Mouse (Mus musculus) heart, postnatal 36 days (tissue): ENCODE measurements around the gene Nop2. TPM values are rescaled to one million over a fixed set of nuclear protein-coding genes. Genes with fewer than 3 reads are reported as not detected.

Experiments
- DNase-seq, 2 experiments: peaks; one replicate each; pipeline ENCODE4 v3.0.0; 2021 to 2022
- intact Hi-C: fragments of 180-260 bp; cut with DNase I; formaldehyde crosslinking; loops from one replicate; pipeline ENCODE4 v1.15.1; 2025
- total RNA-seq, 2 experiments: library from RNA; stranded (reverse); gene quantifications; 2 replicates each; pipeline ENCODE4 v1.2.3; 2021

The Nop2 gene
- total RNA-seq, 2 experiments from 2014 or later = 20.3 to 21.0 TPM

GRCm38 (mm10) chr6:125107705-125108104, 24.0 kb upstream of the Nop2 start:
- intact Hi-C loops = no loop called here
- DNase-seq = no peak

GRCm38 (mm10) chr6:125109371-125109770, 22.3 kb upstream of the Nop2 start:
- intact Hi-C loops = no loop called here

GRCm38 (mm10) chr6:125110927-125111326, 20.8 kb upstream of the Nop2 start:
- intact Hi-C loops = no loop called here
- DNase-seq = peak; percentile 32 to 54

More at GRCm38 (mm10) chr6:125109371-125109770, 22.3 kb upstream of the Nop2 start:
- no peak for DNase-seq

GRCm38 (mm10) chr6:125112553-125112952, 19.2 kb upstream of the Nop2 start:
- intact Hi-C loops = no loop called here
- DNase-seq = no peak

DNA sequence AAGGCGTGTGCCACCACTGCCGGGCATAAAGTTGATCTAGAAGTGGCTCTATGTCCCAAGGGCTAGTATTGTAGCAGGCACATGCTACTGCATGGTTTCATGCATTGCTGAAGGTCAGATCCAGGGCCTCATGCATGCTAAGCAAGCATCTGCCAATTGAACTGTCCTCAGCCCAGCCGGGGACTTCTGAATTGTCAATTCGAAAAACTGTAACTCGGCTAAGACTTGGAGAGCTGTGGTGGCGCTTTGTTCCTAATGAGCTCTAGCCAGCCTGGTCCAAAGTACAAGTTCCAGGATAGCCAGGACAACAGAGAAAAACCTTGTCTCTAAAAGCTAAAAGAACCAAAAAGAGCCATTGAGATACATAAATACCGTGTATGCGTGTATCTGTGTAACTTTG, 12.3 kb upstream of the Nop2 start:
- no peak for DNase-seq
- intact Hi-C loops = no loop called here

DNA sequence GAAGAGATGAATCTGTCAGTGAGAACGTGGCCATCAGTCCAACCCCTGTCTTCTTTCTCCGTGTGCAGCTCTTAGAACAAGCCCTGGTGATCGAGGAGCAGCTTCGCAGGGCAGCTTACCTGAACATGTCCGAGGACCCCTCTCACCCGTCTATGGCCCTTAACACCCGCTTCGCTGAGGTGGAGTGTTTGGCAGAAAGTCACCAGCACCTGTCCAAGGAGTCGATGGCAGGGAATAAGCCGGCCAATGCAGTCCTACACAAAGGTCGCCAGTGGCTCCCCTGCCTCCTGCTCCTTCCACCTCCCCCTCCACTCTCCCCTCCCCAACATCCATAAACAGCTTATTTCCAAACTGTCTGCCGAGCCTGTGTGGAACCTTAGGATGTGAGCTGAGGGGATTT, 3.0 kb upstream of the Nop2 start:
- intact Hi-C loops = no loop called here
- no peak for DNase-seq

DNA sequence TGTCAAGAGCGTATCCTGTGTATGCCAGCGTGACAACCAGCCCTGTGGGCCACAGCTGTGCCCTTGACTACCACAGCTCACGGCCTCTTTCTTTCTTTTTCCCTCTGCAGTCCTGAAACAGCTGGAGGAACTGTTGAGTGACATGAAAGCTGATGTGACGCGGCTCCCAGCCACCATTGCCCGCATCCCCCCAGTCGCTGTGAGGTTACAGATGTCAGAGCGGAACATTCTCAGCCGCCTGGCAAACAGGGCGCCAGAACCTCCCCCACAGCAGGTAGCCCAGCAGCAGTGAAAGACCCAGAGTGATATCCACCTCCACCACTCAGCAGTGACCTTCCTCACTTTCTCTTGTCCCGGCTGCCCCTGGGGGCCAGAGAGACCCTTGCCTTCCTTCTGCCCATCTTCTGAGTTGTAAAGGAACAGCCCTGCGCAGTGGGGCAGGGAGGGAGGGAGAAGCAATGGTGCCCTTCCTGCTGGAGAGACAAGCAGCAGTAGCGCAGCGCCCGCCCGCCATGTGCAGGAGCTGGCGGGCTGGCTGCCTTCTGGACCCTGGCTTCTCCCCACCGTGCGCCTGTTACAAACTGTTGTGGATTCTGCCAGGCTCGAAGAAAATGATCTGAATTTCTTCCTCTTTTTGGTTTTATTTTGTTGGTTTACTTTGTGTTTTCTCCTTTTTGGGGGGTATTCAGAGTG, 1.9 kb upstream of the Nop2 start:
- intact Hi-C loops = loop anchor here (2.0 kb wide), 2 partner anchors 27 to 35 kb away; no protein-coding TSS in a partner anchor
- DNase-seq = no peak

- intact Hi-C loops = no loop called here
These were observed 761 bp downstream of the Nop2 start for GRCm38 (mm10) chr6:125132470-125132869.

DNA sequence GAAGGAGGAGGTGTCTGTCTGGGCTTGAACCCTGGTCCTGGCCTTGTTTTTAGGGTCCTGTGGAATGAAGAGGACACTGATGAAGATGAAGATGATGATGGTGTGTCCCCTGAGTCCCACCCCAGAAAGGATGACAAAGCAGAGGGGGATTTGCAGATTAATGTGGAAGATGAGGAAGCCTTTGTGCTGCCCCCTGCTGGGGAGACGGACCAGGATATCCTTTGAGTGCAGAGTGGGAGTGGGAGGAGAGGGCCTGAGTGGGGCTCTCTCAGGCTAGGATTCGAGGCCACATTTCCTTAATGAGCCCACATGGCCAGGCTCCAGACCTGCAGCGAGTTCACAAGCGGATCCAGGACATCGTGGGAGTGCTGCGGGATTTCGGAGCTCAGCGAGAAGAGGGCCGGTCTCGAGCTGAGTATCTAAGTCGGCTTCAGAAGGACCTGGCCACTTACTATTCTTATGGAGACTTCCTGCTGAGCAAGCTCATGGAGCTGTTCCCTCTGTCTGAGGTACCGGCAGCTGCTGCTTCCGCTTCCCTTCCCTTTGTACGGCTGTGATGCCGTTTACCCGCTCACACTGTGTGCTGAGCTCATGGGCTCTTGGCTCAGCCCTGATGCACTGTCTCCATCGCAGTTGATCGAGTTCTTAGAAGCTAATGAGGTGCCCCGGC, 5.4 kb downstream of the Nop2 start:
- intact Hi-C loops = no loop called here
- DNase-seq = peak; percentile 32 to 61

More at GRCm38 (mm10) chr6:125132470-125132869, 761 bp downstream of the Nop2 start:
- no peak for DNase-seq

- intact Hi-C loops = no loop called here
- DNase-seq = no peak
These were observed 8.0 kb downstream of the Nop2 start for GRCm38 (mm10) chr6:125139747-125140146.

GRCm38 (mm10) chr6:125142436-125142835, 10.7 kb downstream of the Nop2 start:
- no peak for DNase-seq
- intact Hi-C loops = no loop called here

GRCm38 (mm10) chr6:125143128-125143527, 11.4 kb downstream of the Nop2 start:
- intact Hi-C loops = no loop called here
- DNase-seq = no peak

DNA sequence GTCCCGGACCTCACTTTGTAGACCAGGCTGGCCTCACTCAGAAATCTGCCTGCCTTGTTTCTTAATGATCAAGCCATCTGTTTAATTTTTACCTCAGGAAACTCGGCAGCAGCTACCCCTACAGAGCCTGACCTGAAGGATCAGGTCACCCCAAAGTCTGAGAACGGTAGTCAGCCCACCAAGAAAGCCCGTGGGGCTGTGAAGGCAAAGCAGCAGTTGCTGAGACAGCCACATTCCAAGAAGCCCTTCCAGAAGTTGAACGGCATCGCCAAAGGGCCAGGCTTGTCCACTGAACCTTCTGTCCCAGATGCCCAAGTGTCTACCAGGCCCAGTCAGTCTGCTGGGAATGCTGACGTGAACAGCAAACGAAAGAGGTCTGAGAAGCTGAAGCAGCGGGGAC, 12.2 kb downstream of the Nop2 start:
- intact Hi-C loops = no loop called here
- no peak for DNase-seq

DNA sequence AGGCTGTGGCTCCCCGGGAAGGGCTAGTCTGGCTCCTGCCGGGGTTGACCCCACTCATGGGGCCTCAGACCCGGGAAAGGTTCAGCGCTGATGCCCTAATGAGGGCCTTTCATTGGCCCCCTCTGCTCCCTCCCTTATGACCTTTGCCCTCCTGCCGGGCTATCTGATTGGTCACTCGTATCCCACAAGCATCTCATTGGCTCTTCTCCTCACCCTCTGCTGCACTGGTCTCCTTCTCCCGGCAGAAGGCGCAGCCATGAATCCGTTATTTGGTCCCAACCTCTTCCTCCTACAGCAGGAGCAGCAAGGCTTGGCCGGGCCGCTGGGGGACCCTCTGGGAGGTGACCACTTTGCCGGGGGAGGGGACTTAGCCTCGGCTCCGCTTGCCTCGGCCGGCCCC, 13.3 kb downstream of the Nop2 start, which contains the start of gene Iffo1:
Gene Iffo1, plus strand, starts transcription at position 241 of the 400 bp plus-strand sequence.
- peak; percentile 87 to 88 for DNase-seq
- intact Hi-C loops = loop anchor here (5.0 kb wide), 1 partner anchor 127 kb away; no protein-coding TSS in a partner anchor

- DNase-seq = peak; percentile 29 to 42
These were observed 13.8 kb downstream of the Nop2 start for GRCm38 (mm10) chr6:125145479-125145951.

DNA sequence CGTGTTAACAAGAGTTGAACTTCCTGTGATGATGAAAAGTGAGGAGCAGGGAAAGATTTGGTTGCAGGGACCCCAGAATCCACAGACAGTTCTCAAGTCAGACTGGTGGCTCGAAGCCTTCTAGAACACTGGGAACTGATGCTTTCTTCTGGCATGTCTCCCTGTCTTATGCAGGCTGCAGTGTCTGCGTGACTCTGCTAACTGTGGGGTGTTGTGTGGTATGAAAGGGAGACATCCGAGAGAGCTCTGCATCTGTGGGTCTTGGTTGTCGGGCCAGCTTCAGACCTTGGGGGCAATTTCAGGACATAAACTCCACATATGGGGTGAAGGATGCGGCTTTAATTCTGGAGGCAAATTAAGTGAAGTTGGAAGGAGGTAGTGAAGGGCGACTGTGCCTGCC, 14.4 kb downstream of the Nop2 start:
- no peak for DNase-seq
- intact Hi-C loops = loop anchor here (5.0 kb wide), 1 partner anchor 126 kb away; no protein-coding TSS in a partner anchor

More at GRCm38 (mm10) chr6:125145479-125145951, 13.8 kb downstream of the Nop2 start:
- intact Hi-C loops = loop anchor here (5.0 kb wide), 1 partner anchor 127 kb away; no protein-coding TSS in a partner anchor

DNA sequence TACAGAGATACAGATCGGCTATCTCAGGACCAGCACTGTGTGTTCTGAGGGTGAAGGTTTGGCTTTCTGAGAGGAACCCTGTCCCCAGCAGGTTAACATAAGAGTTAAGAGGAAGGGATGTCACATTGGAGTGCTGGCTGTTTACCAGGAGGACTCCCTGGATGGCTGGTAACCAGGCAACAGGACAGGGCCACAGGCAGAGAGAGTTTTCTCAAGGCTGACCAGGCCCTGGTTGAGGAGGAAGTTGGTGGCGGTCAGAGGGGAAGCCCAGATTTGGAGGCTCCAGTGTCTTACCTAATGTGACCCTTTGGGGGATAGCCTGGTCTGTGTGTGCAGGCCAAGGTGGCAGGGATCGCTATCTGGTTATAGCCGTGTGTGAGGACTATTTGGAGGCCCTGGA, 15.1 kb downstream of the Nop2 start:
- peak; percentile 53 to 62 for DNase-seq
- intact Hi-C loops = loop anchor here (5.0 kb wide), 1 partner anchor 126 kb away; no protein-coding TSS in a partner anchor

DNA sequence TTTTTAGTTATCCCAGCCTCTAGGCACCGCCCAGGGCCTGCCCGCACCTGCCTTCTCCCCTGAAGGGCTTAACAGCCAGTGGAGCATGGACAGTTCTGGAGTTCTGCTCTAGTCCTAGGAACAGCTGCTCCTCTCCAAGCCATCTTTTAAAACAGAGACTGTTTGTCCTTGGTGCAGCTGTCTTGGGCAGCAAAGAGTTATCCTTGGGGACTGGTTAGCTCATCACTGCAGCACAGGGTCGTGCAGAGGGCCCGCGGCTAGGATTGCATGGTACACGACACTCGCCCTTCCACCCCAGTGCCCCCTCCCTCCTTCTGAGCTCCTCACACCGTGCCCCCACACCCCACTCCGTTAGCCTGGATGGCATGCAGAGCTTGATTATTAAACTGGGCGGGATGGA, 15.6 kb downstream of the Nop2 start:
- intact Hi-C loops = loop anchor here (5.0 kb wide), 1 partner anchor 125 kb away; no protein-coding TSS in a partner anchor
- DNase-seq = no peak

GRCm38 (mm10) chr6:125148251-125148925, 16.7 kb downstream of the Nop2 start:
- intact Hi-C loops = loop anchor here (2.0 to 5.0 kb wide), 2 partner anchors 16 to 124 kb away; no protein-coding TSS in a partner anchor
- peak; percentile 55 to 76 for DNase-seq

GRCm38 (mm10) chr6:125148926-125149568, 17.3 kb downstream of the Nop2 start:
- DNase-seq = peak; percentile 57 to 59
- intact Hi-C loops = loop anchor here (2.0 to 5.0 kb wide), 2 partner anchors 16 to 123 kb away; no protein-coding TSS in a partner anchor
